Mouse (Mus musculus) spleen, postnatal 0 days (tissue): ENCODE measurements around the gene Rab20. TPM values are rescaled to one million over a fixed set of nuclear protein-coding genes. Genes with fewer than 3 reads are reported as not detected.

Experiments
- polyA plus RNA-seq: library from polyadenylated mRNA; unstranded; fragments of >200 nt; fragmentation: Nextera tagmentation; extraction: Ambion mirVana; gene quantifications from 2 replicates; pipeline ENCODE4 v1.2.1, GENCODE M21; 2015

Rab20 gene
- 3.3 and 4.0 TPM in 2 replicates for polyA plus RNA-seq

DNA sequence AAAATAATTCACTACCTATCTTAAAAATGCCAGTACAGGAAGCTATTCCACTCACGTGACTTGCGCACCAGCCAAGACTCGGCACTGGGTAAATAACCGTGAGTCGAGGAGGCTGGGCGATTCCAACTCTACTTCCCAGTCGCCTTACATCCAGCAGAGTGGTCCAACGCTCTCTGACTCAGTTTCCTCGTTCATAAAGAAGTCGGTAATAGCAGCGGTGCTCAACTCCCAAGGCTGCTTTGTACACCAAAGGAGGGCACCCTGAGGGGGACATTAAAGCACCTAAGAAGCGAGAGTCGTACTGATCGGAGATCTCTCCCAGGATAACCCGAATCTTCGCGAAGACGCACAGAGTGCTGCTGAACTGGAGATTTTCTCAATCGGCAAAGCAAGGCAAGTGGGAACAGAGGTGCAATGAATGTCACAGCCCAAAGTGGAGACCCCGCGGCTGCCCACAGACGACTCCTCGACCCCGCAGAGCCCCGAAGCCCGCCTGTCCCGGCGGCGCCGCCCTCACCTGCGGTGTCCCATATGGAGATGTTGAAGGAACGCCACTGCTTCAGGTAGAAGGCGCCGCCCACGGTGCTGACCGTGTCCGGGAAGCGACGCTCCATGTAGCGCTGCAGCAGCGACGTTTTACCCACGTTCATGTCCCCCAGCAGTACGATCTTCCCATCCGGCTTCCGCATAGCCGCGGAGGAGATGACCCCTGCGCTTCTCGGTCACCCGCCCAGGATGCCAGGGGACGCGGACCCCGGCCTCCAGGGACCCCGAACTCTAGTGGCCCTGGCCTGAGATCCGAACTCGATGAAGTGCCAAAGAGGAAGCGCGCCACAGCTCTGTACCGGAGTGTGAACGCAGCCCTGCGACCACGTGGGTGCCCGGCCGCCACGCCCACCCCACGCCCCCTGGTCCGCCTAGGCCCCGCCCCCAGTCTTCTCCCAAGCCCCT is at the start of gene Rab20:
Rab20 (minus strand) TSS at position 900 of the 951 bp plus-strand sequence.

DNA sequence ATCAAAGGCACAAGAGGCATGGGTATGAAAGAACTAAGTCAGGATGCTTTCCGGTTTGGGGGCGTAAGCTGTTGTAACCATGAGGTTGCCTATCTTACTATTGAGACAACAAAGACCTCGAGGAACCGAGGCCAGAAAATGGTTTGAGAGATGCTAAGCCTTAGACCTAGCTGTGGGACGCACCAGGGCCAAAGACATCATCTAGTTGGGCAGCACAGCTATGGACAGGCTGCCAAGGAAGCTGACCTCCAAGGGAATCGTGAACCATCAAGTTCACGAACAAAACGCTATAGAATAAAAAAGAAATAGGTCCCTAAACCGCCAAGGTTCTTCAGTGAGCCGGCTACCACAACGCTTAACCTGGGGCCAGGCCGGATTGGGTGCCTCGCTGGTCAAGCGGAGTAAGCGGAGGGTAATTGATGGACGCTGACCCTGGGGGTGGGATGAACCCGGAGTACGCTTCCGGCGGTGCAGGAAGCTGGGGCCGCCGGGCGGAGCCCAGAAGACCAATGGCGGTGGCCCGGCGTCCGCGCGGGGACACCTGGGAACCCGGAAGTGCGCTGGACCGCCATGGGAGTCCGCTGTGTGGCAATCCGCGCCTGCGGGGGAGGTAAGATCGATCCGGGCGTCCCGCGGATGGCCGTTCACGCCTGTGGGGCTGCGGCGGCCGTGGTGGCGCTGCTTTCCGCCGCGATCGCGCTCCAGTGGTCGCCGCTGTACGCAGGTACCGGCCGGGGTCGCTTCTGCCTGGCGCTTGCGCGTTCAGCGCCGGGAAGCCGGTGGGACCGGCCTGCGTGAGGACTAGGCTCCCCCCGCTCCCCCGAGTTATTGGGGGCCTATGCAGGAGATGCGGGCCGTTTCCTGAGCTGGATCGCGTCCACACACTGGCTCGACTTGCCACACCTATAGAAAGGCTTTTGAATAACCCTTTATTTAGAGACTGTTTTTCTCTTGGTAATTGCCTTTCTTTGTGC is 18.8 kb upstream of the Rab20 start, which contains the start of gene Naxd:
Naxd (plus strand) TSS at position 490 of the 974 bp plus-strand sequence.

Other genes starting within 250 kb of the Rab20 start
- gene Col4a2, start 165.9 kb downstream of the Rab20 start, polyA plus RNA-seq = 26.6 and 31.4 TPM in 2 replicates
- 45.9 and 54.8 TPM in 2 replicates for gene Col4a1, start 165.9 kb downstream of the Rab20 start, polyA plus RNA-seq
- gene Naxd, start 18.8 kb upstream of the Rab20 start, polyA plus RNA-seq = 47.9 and 55.7 TPM in 2 replicates
- gene Cars2, start 72.1 kb upstream of the Rab20 start, polyA plus RNA-seq = 18.4 and 19.5 TPM in 2 replicates
- 22.9 and 23.7 TPM in 2 replicates for gene Ing1, start 76.9 kb upstream of the Rab20 start, polyA plus RNA-seq
- 27.2 and 33.5 TPM in 2 replicates for gene Ankrd10, start 157.0 kb upstream of the Rab20 start, polyA plus RNA-seq
- not detected in 2 replicates for gene 1700016D06Rik, start 222.4 kb upstream of the Rab20 start, polyA plus RNA-seq
- gene Arhgef7, start 249.0 kb upstream of the Rab20 start, polyA plus RNA-seq = 9.9 and 11.4 TPM in 2 replicates